Mouse (Mus musculus) heart, embryonic 14.5 days (tissue): ENCODE measurements at regions not wholly inside any gene's neighbourhood (a gene's known extent, or its start where the extent isn't known, plus 50 kb on each side); places are given as distances from the start of the nearest gene placed in this dataset.
A peak's percentile ranks its signal among the peaks of the same experiment; 100 is the strongest.

Experiments used
- ATAC-seq: fragments of 200-750 bp; cut with Nextera tagmentation; 2 replicates; pipeline ENCODE4 v1.8.0; 2017; ENCODE audit warnings: low read depth, moderate TSS enrichment; ENCODE audit not compliant: insufficient number of reproducible peaks, insufficient read depth, low FRiP score
- H3K27ac ChIP-seq, 2 experiments: fragments of 200-500 bp in 1 of 2; fragments of 300-500 bp in 1 of 2; sonication (generic) in 1 of 2; replicated peaks in 1 of 2; 2 replicates each; pipeline ENCODE4 v1.5.1; 2012 to 2014; ENCODE audit warnings: low read depth in 2 of 2, low read length in 2 of 2, control low read depth in 1 of 2, mild to moderate bottlenecking in 1 of 2, mixed read lengths in 1 of 2; ENCODE audit not compliant: control insufficient read depth in 1 of 2, insufficient read depth in 1 of 2
- H3K27me3 ChIP-seq: fragments of 300-500 bp; sonication (generic); 2 replicates; pipeline ENCODE4 v1.6.1; 2014; ENCODE audit warnings: mild to moderate bottlenecking, low read length, control low read depth; ENCODE audit not compliant: control insufficient read depth, insufficient read depth
- H3K36me3 ChIP-seq: fragments of 300-500 bp; sonication (generic); 2 replicates; pipeline ENCODE4 v1.6.1; 2014; ENCODE audit warnings: mild to moderate bottlenecking, control low read depth, low read length, mixed read lengths; ENCODE audit not compliant: control insufficient read depth, insufficient read depth
- H3K4me1 ChIP-seq, 2 experiments: fragments of 200-500 bp in 1 of 2; fragments of 300-500 bp in 1 of 2; sonication (generic) in 1 of 2; 2 replicates each; pipeline ENCODE4 v1.6.1; 2012 to 2014; ENCODE audit warnings: low read length in 2 of 2, control low read depth in 1 of 2, mixed read lengths in 1 of 2; ENCODE audit not compliant: control insufficient read depth in 2 of 2, insufficient read depth in 2 of 2
- H3K4me2 ChIP-seq: fragments of 300-500 bp; sonication (generic); 2 replicates; pipeline ENCODE4 v1.6.1; 2014; ENCODE audit warnings: mild to moderate bottlenecking, low read length
- H3K4me3 ChIP-seq, 2 experiments: fragments of 200-500 bp in 1 of 2; fragments of 300-500 bp in 1 of 2; sonication (generic) in 1 of 2; 2 replicates each; pipeline ENCODE4 v1.5.1; 2012 to 2014; ENCODE audit warnings: low read length in 2 of 2, mild to moderate bottlenecking in 2 of 2, control low read depth in 1 of 2, low read depth in 1 of 2, moderate library complexity in 1 of 2; ENCODE audit not compliant: control insufficient read depth in 1 of 2, insufficient read depth in 1 of 2
- H3K9ac ChIP-seq: fragments of 300-500 bp; sonication (generic); 2 replicates; pipeline ENCODE4 v1.6.1; 2014; ENCODE audit warnings: mild to moderate bottlenecking, low read length
- H3K9me3 ChIP-seq: fragments of 300-500 bp; sonication (generic); 2 replicates; pipeline ENCODE4 v1.6.1; 2016; ENCODE audit warnings: low read length, control low read depth; ENCODE audit not compliant: control insufficient read depth
- WGBS: fragments of 180-500 bp; shearing (Covaris S2); extraction: QIAGEN DNeasy Blood & Tissue Kit; methylation state at CpG from one replicate; pipeline ENCODE4 v1.1.7; 2014; 5-methylcytosine and 5-hydroxymethylcytosine counted together

- H3K4me2 ChIP-seq = peak overlapping the region; percentile 53
- H3K36me3 ChIP-seq = no peaks in the 10 kb centered on the region
- H3K9ac ChIP-seq = peak overlapping the region; percentile 30; the same call in 1 of the 2 replicates
- whole genome bisulfite sequencing = 38% methylated on average over 14 of the region's 14 CpGs
- no peaks in the 10 kb centered on the region for H3K9me3 ChIP-seq
- H3K27me3 ChIP-seq = no peaks in the 10 kb centered on the region
- no peak overlapping the region for H3K4me3 ChIP-seq
- ATAC-seq = peak; percentile 41; the same call in 1 of the 2 replicates
- peaks cover 18 to 30% of the 10 kb centered on the region in 2 experiments for H3K4me1 ChIP-seq
- H3K27ac ChIP-seq = peak overlapping the region; percentile 79 to 85
Measured at GRCm38 (mm10) chr12:71747831-71748368, 83.0 kb upstream of the Daam1 start.

GRCm38 (mm10) chr12:71748731-71749130 is 82.1 kb upstream of the Daam1 start:
- WGBS = 9% methylated on average over 4 of the region's 4 CpGs
- Histone ChIP-seq H3K9me3 (no peaks in the 10 kb centered on the region), H3K27ac (peak overlapping the region; percentile 85 to 86), H3K4me3 (no peak overlapping the region), H3K27me3 (no peaks in the 10 kb centered on the region), H3K4me2 (peak overlapping the region; percentile 53), H3K36me3 (no peaks in the 10 kb centered on the region), H3K4me1 (peaks cover 18 to 31% of the 10 kb centered on the region in 2 experiments), H3K9ac (peak overlapping the region; percentile 30; the same call in 1 of the 2 replicates)
- peak; percentile 71 for ATAC-seq

GRCm38 (mm10) chr12:71749668-71750067 is 81.2 kb upstream of the Daam1 start:
- H3K4me1 ChIP-seq = peaks cover 18 to 31% of the 10 kb centered on the region in 2 experiments
- no peaks in the 10 kb centered on the region for H3K36me3 ChIP-seq
- H3K9ac ChIP-seq = no peak overlapping the region
- H3K9me3 ChIP-seq = no peaks in the 10 kb centered on the region
- 55% methylated on average over 2 of the region's 2 CpGs for WGBS
- H3K4me2 ChIP-seq = no peak overlapping the region
- H3K27ac ChIP-seq = peak overlapping the region in 1 of 2 experiments; percentile 85; a peak in 2 of 4 replicates
- H3K27me3 ChIP-seq = no peaks in the 10 kb centered on the region
- no peak for ATAC-seq
- H3K4me3 ChIP-seq = no peak overlapping the region

GRCm38 (mm10) chr12:71752741-71753260 is 78.1 kb upstream of the Daam1 start:
- no peak for ATAC-seq
- H3K4me2 ChIP-seq = no peak overlapping the region
- H3K27me3 ChIP-seq = no peaks in the 10 kb centered on the region
- H3K36me3 ChIP-seq = no peaks in the 10 kb centered on the region
- 50% methylated on average over 7 of the region's 7 CpGs for WGBS
- no peak overlapping the region for H3K9ac ChIP-seq
- no peak overlapping the region for H3K27ac ChIP-seq
- H3K9me3 ChIP-seq = no peaks in the 10 kb centered on the region
- H3K4me3 ChIP-seq = no peak overlapping the region
- H3K4me1 ChIP-seq = peaks cover 9 to 23% of the 10 kb centered on the region in 2 experiments

- ATAC-seq = no peak
- Histone ChIP-seq H3K4me1 (peaks cover 8 to 18% of the 10 kb centered on the region in 2 experiments), H3K9ac (no peak overlapping the region), H3K9me3 (no peaks in the 10 kb centered on the region), H3K4me2 (no peak overlapping the region), H3K4me3 (no peak overlapping the region), H3K27ac (no peak overlapping the region), H3K36me3 (no peaks in the 10 kb centered on the region), H3K27me3 (no peaks in the 10 kb centered on the region)
- WGBS = 88% methylated on average over 3 of the region's 3 CpGs
Measured at GRCm38 (mm10) chr12:71753276-71753675, 77.6 kb upstream of the Daam1 start.

- Histone ChIP-seq H3K4me3 (no peak overlapping the region), H3K27ac (no peak overlapping the region), H3K9me3 (peaks cover 5% of the 10 kb centered on the region; the same call in 1 of the 2 replicates), H3K36me3 (no peaks in the 10 kb centered on the region), H3K4me2 (no peak overlapping the region), H3K4me1 (no peaks in the 10 kb centered on the region), H3K9ac (no peak overlapping the region), H3K27me3 (no peaks in the 10 kb centered on the region)
- ATAC-seq = no peak
- WGBS = 69% methylated on average over 4 of the region's 4 CpGs
Measured at GRCm38 (mm10) chr12:71763194-71763593, 67.7 kb upstream of the Daam1 start.

GRCm38 (mm10) chr12:71766086-71766485 is 64.8 kb upstream of the Daam1 start:
- Histone ChIP-seq H3K4me2 (no peak overlapping the region), H3K9me3 (peaks cover 5% of the 10 kb centered on the region; the same call in 1 of the 2 replicates), H3K27ac (no peak overlapping the region), H3K9ac (no peak overlapping the region), H3K36me3 (no peaks in the 10 kb centered on the region), H3K27me3 (no peaks in the 10 kb centered on the region), H3K4me3 (no peak overlapping the region), H3K4me1 (peaks cover 2 to 15% of the 10 kb centered on the region in 2 experiments; a peak in 2 of 4 replicates)
- 88% methylated on average over 4 of the region's 4 CpGs for WGBS
- no peak for ATAC-seq
